Mouse (Mus musculus) hematopoietic stem cell, adult 5-6 weeks (primary cell): ENCODE measurements around the gene Dgkh. TPM values are rescaled to one million over a fixed set of nuclear protein-coding genes. Genes with fewer than 3 reads are reported as not detected.

ENCODE experiments used
- total RNA-seq: library from RNA; stranded (forward); fragments of 172-1452, 232-1000 nt; gene quantifications from 2 replicates; pipeline ENCODE4 v1.2.3, GENCODE M21; 2017

Gene Dgkh
- total RNA-seq, 1 experiment from 2014 or later = 1.9 TPM

Other genes starting within 250 kb of the Dgkh start
- 53.6 and 55.3 TPM in 2 replicates for gene Akap11, start 196.0 kb downstream of the Dgkh start, total RNA-seq
- 22.5 and 34.7 TPM in 2 replicates for gene Vwa8, start 116.3 kb upstream of the Dgkh start, total RNA-seq